In the genomic region with DNA sequence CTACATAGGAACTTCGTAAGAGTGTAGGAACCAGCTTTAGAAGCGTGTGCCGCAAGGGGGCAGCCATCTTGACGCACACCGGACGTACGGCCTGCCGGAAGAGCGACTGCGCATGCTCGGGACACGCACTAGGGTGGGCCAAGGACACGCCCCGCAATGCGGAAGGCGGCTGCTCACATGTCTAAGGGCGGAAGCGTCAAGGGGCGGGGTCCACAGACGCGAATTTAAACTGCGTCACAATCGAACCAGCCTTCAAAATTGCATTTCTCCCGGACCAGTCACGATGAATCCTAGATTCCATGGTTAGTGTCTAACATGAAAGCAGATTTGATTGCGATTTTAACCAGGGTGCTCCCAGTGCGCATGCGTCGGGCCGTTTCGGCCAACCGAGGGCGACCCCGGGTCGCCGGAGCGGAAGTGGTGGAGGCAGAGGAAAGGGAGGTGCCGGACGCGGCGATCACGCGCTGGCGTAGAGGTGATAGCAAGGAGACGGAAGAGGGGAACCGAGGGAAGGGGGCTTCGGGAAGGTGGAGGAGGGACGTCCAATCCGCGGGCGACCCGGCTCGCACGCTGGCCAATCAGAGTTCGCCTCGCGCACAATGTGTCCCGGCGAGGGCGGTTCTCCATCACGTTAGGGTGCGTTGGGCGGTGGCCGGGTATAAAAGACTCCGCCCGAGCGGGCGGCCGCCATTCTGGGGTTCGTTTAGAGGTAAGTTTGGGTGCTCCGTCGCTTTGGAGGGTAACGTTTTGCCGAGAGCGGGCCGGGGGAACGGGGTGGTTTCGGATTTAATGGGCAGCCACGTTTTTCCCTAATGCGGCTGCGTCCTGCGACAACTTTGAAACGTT, we compare ENCODE assay signal across 8 mouse cellular contexts. TPM values are rescaled to one million over a fixed set of nuclear protein-coding genes. Genes with fewer than 3 reads are reported as not detected.
DNase-seq lines count a peak whose midpoint lies in the region; ATAC-seq and TF ChIP-seq lines count a peak whose summit lies in the region.

A gene (minus strand): TSS at position 93 of the 846 bp plus-strand sequence.
A gene (plus strand): TSS at position 138 of the 846 bp plus-strand sequence.

- peaks cover 6 to 50% of the 10 kb centered on the region in 2 experiments; a peak in 3 of 4 replicates for H3K4me1 ChIP-seq in CH12.LX (ENCODE audit: control insufficient read depth in 1 of 2, insufficient read depth in 2 of 2)
- H3K4me1 ChIP-seq in forebrain, embryonic 11.5 days (replicated peaks; ENCODE audit: control insufficient read depth, insufficient read depth, low read length) = peaks cover 13% of the 10 kb centered on the region
- H3K4me1 ChIP-seq in heart, embryonic 16.5 days (ENCODE audit: control insufficient read depth, insufficient read depth, low read length) = peaks cover 22% of the 10 kb centered on the region
- peaks cover 64% of the 10 kb centered on the region for H3K4me1 ChIP-seq in liver, embryonic 15.5 days (replicated peaks)
- H3K4me1 ChIP-seq in neural tube, embryonic 12.5 days = peaks cover 25% of the 10 kb centered on the region

- no peak for TF ChIP-seq RAD21 in CH12.LX (IDR thresholded peaks at IDR 0.05; ENCODE audit: low read depth, low read length)

- no peaks in the 10 kb centered on the region for H3K9me3 ChIP-seq in CH12.LX (replicated peaks; ENCODE audit: low read length)
- H3K9me3 ChIP-seq in forebrain, embryonic 11.5 days (ENCODE audit: control insufficient read depth, low read length) = no peaks in the 10 kb centered on the region
- no peaks in the 10 kb centered on the region for H3K9me3 ChIP-seq in heart, embryonic 16.5 days (replicated peaks; ENCODE audit: control insufficient read depth, low read length)
- no peaks in the 10 kb centered on the region for H3K9me3 ChIP-seq in liver, embryonic 15.5 days (replicated peaks)
- H3K9me3 ChIP-seq in neural tube, embryonic 12.5 days = no peaks in the 10 kb centered on the region

- under 1% methylated on average over 83 of the region's 83 CpGs for WGBS in forebrain, embryonic 11.5 days
- WGBS in heart, embryonic 16.5 days = under 1% methylated on average over 83 of the region's 83 CpGs
- WGBS in liver, embryonic 15.5 days (ENCODE audit: insufficient replicate concordance) = under 1% methylated on average over 83 of the region's 83 CpGs
- WGBS in neural tube, embryonic 12.5 days = under 1% methylated on average over 83 of the region's 83 CpGs

- H3K4me2 ChIP-seq in CH12.LX (ENCODE audit: insufficient read depth, low read depth, poor library complexity, severe bottlenecking) = peak within 1 kb of the TSS; percentile 97
- peak within 1 kb of the TSS; percentile 83 for H3K4me2 ChIP-seq in forebrain, embryonic 11.5 days (ENCODE audit: low read depth, low read length, severe bottlenecking)
- H3K4me2 ChIP-seq in heart, embryonic 16.5 days (ENCODE audit: low read depth, low read length) = peak within 1 kb of the TSS; percentile 98
- peak within 1 kb of the TSS; percentile 82 for H3K4me2 ChIP-seq in liver, embryonic 15.5 days
- peak within 1 kb of the TSS; percentile 74 for H3K4me2 ChIP-seq in neural tube, embryonic 12.5 days (replicated peaks)

- TF ChIP-seq CTCF in CH12.LX (conservative IDR thresholded peaks at IDR 0.05 in 1 of 2, IDR thresholded peaks at IDR 0.05 in 1 of 2; ENCODE audit: low read depth in 2 of 2, low read length in 2 of 2) = peak in 1 of 2 experiments; percentile 42; a peak in 2 of 4 replicates

- peak; percentile 99 for TF ChIP-seq POLR2A in CH12.LX (IDR thresholded peaks at IDR 0.05; ENCODE audit: low read depth, low read length)

- no peaks in the 10 kb centered on the region for H3K27me3 ChIP-seq in CH12.LX (replicated peaks)
- no peaks in the 10 kb centered on the region for H3K27me3 ChIP-seq in forebrain, embryonic 11.5 days (ENCODE audit: control insufficient read depth, insufficient read depth, low read length)
- H3K27me3 ChIP-seq in heart, embryonic 16.5 days (ENCODE audit: control insufficient read depth, insufficient read depth, low read length) = no peaks in the 10 kb centered on the region
- no peaks in the 10 kb centered on the region for H3K27me3 ChIP-seq in liver, embryonic 15.5 days
- no peaks in the 10 kb centered on the region for H3K27me3 ChIP-seq in neural tube, embryonic 12.5 days (replicated peaks)

- dilution Hi-C loops in CH12.LX (cut with MboI; ENCODE audit: extremely low pct_ligation_motif_present, extremely low pct_unique_long_range_greater_than_20kb, low sequenced_read_pairs) = no loop called here

- H3K27ac ChIP-seq in CH12.LX (ENCODE audit: insufficient read depth, low read depth) = peak within 1 kb of the TSS; percentile 91
- H3K27ac ChIP-seq in forebrain, embryonic 11.5 days (ENCODE audit: low read depth, low read length) = peak within 1 kb of the TSS; percentile 95
- peak within 1 kb of the TSS; percentile 99 for H3K27ac ChIP-seq in heart, embryonic 16.5 days (ENCODE audit: low read length)
- H3K27ac ChIP-seq in liver, embryonic 15.5 days (replicated peaks) = peak within 1 kb of the TSS; percentile 96
- H3K27ac ChIP-seq in neural tube, embryonic 12.5 days = peak within 1 kb of the TSS; percentile 96

- DNase-seq in CH12.LX (ENCODE audit: extremely low read depth) = peak; percentile 98
- peak; percentile 96 for DNase-seq in c-Kit-positive CD71-positive TER-119-negative erythroid progenitor cells, embryonic 14.5 days (ENCODE audit: low read depth)
- DNase-seq in forebrain, embryonic 11.5 days (ENCODE audit: low spot score) = peak; percentile 100
- DNase-seq in kidney, postnatal 36 days = peak; percentile 98 to 99
- DNase-seq in telencephalon, adult 2 months (ENCODE audit: low read depth, low spot score) = peak; percentile 99

- H3K79me2 ChIP-seq in CH12.LX (replicated peaks; ENCODE audit: control insufficient read depth, extremely low read depth, insufficient read depth, poor library complexity, severe bottlenecking) = peaks cover 47% of the 10 kb centered on the region

- H3K4me3 ChIP-seq in CH12.LX (replicated peaks in 1 of 3; ENCODE audit: low read depth in 2 of 3, low read length in 2 of 3, poor library complexity in 1 of 3) = peak within 1 kb of the TSS; percentile 77 to 92 (median 89)
- H3K4me3 ChIP-seq in forebrain, embryonic 11.5 days (ENCODE audit: low read depth, low read length) = peak within 1 kb of the TSS; percentile 70
- H3K4me3 ChIP-seq in heart, embryonic 16.5 days (ENCODE audit: low read length) = peak within 1 kb of the TSS; percentile 72
- H3K4me3 ChIP-seq in liver, embryonic 15.5 days (replicated peaks) = peak within 1 kb of the TSS; percentile 77
- peak within 1 kb of the TSS; percentile 71 for H3K4me3 ChIP-seq in neural tube, embryonic 12.5 days

- H3K9ac ChIP-seq in CH12.LX (ENCODE audit: insufficient read depth, low read depth) = peak within 1 kb of the TSS; percentile 100
- H3K9ac ChIP-seq in forebrain, embryonic 11.5 days (ENCODE audit: low read length) = peak within 1 kb of the TSS; percentile 97
- H3K9ac ChIP-seq in heart, embryonic 16.5 days (ENCODE audit: low read length) = peak within 1 kb of the TSS; percentile 96
- peak within 1 kb of the TSS; percentile 87 for H3K9ac ChIP-seq in liver, embryonic 15.5 days
- H3K9ac ChIP-seq in neural tube, embryonic 12.5 days = peak within 1 kb of the TSS; percentile 98

- peak; percentile 92 for ATAC-seq in forebrain, embryonic 11.5 days (replicated peaks; ENCODE audit: low FRiP score)
- ATAC-seq in heart, embryonic 16.5 days (replicated peaks; ENCODE audit: extremely low read depth, insufficient read depth, low FRiP score) = peak; percentile 95
- peak; percentile 87 for ATAC-seq in liver, embryonic 15.5 days (ENCODE audit: insufficient read depth)
- peak; percentile 93 for ATAC-seq in neural tube, embryonic 12.5 days (ENCODE audit: low FRiP score, low read depth)

- in situ Hi-C loops in CH12.LX (cut with MboI; ENCODE audit: low pct_ligation_motif_present, low pct_unique_long_range_greater_than_20kb, low sequenced_read_pairs) = no loop called here

- H3K36me3 ChIP-seq in CH12.LX (replicated peaks in 1 of 2; ENCODE audit: control insufficient read depth in 1 of 2, insufficient read depth in 1 of 2, low read length in 1 of 2) = peaks cover 31 to 63% of the 10 kb centered on the region in 2 experiments
- H3K36me3 ChIP-seq in forebrain, embryonic 11.5 days (ENCODE audit: control insufficient read depth, insufficient read depth, low read length) = peaks cover 2% of the 10 kb centered on the region; the same call in 1 of the 2 replicates
- H3K36me3 ChIP-seq in heart, embryonic 16.5 days (ENCODE audit: control insufficient read depth, insufficient read depth) = peaks cover 10% of the 10 kb centered on the region; the same call in 1 of the 2 replicates
- peaks cover 51% of the 10 kb centered on the region for H3K36me3 ChIP-seq in liver, embryonic 15.5 days (replicated peaks)
- peaks cover 8% of the 10 kb centered on the region; the same call in 1 of the 2 replicates for H3K36me3 ChIP-seq in neural tube, embryonic 12.5 days

- no peak for TF ChIP-seq EP300 in CH12.LX (IDR thresholded peaks at IDR 0.05; ENCODE audit: low read length)

TF ChIP-seq in CH12.LX, 34 proteins besides CTCF, POLR2A, EP300 and RAD21 (continues in another document):
- TF ChIP-seq JUN (IDR thresholded peaks at IDR 0.05; ENCODE audit: insufficient read depth, low read depth, low read length) (no peak), CHD2 (IDR thresholded peaks at IDR 0.05; ENCODE audit: low read length) (peak; percentile 66; the same call in 1 of the 2 replicates), UBTF (IDR thresholded peaks at IDR 0.05; ENCODE audit: low read depth, low read length) (no peak), ELF1 (IDR thresholded peaks at IDR 0.05; ENCODE audit: low read depth, low read length) (peak; percentile 98), MYC (IDR thresholded peaks at IDR 0.05; ENCODE audit: low read depth, low read length) (peak; percentile 98), SMC3 (IDR thresholded peaks at IDR 0.05; ENCODE audit: low read depth, low read length) (no peak)

RNA-seq across cellular contexts. Expression of the first gene that starts in this region (rescaled TPM):
- total RNA-seq in CH12.LX (2012; rRNA removed) (108 and 135 TPM in 2 replicates), CH12.LX (2014; rRNA removed) (135 and 148 TPM in 2 replicates)
- 172 and 180 TPM in 2 replicates for polyA plus RNA-seq in CH12.LX (2012; ENCODE audit: insufficient read length, low read depth)
- polyA plus RNA-seq in forebrain, embryonic 11.5 days (2014; fragmentation: Nextera tagmentation; extraction: Ambion mirVana) = 66.1 and 66.8 TPM in 2 replicates
- 70.1 and 77.3 TPM in 2 replicates for polyA plus RNA-seq in heart, embryonic 16.5 days (2015; fragmentation: Nextera tagmentation; extraction: Ambion mirVana)
- 68.7 and 71.1 TPM in 2 replicates for polyA plus RNA-seq in liver, embryonic 15.5 days (2015; fragmentation: Nextera tagmentation; extraction: Ambion mirVana)
- polyA plus RNA-seq in neural tube, embryonic 12.5 days (2016; fragmentation: Nextera tagmentation; extraction: Ambion mirVana) = 55.3 and 56.1 TPM in 2 replicates

RNA-seq across cellular contexts. Expression of the second gene that starts in this region (rescaled TPM):
- 31.6 TPM in 2 replicates for total RNA-seq in CH12.LX (2012; rRNA removed)
- 10.7 and 14.5 TPM in 2 replicates for total RNA-seq in CH12.LX (2014; rRNA removed)
- polyA plus RNA-seq in CH12.LX (2012; ENCODE audit: insufficient read length, low read depth) = 69.9 and 70.3 TPM in 2 replicates
- 52.6 and 59.3 TPM in 2 replicates for polyA plus RNA-seq in forebrain, embryonic 11.5 days (2014; fragmentation: Nextera tagmentation; extraction: Ambion mirVana)
- polyA plus RNA-seq in heart, embryonic 16.5 days (2015; fragmentation: Nextera tagmentation; extraction: Ambion mirVana) = 25.3 and 28.7 TPM in 2 replicates
- polyA plus RNA-seq in liver, embryonic 15.5 days (2015; fragmentation: Nextera tagmentation; extraction: Ambion mirVana) = 20.9 and 22.3 TPM in 2 replicates
- polyA plus RNA-seq in neural tube, embryonic 12.5 days (2016; fragmentation: Nextera tagmentation; extraction: Ambion mirVana) = 60.2 and 61.6 TPM in 2 replicates

Comparison
In these comparisons a context has a peak if more than half of its experiments do, and no peak if none do; other contexts are left out.
1. Peak in every context shown above with its lines: DNase-seq, ATAC-seq, H3K4me3 ChIP-seq and H3K27ac ChIP-seq.